Mouse (Mus musculus) spleen, postnatal 4 days (tissue): ENCODE results near the gene Gtf2e1.

Experiments used
- DNase-seq, 2 experiments: peaks; one replicate each; pipeline ENCODE4 v3.0.0; 2022; ENCODE audit warnings: low spot score in 2 of 2

Gene Gtf2e1

GRCm38 (mm10) chr16:37546312-37546711 is 6.7 kb upstream of the Gtf2e1 start:
- no peak for DNase-seq

- no peak for DNase-seq
Observed at GRCm38 (mm10) chr16:37540776-37541175, 1.2 kb upstream of the Gtf2e1 start.

- no peak for DNase-seq
Observed at GRCm38 (mm10) chr16:37539240-37539610, 364 bp downstream of the Gtf2e1 start.

- no peak for DNase-seq
Observed at GRCm38 (mm10) chr16:37533369-37534068, 6.1 kb downstream of the Gtf2e1 start.

GRCm38 (mm10) chr16:37532046-37532445 is 7.5 kb downstream of the Gtf2e1 start:
- no peak for DNase-seq

GRCm38 (mm10) chr16:37530170-37530569 is 9.4 kb downstream of the Gtf2e1 start:
- no peak for DNase-seq

- no peak for DNase-seq
Observed at GRCm38 (mm10) chr16:37526688-37527223, 12.8 kb downstream of the Gtf2e1 start.

GRCm38 (mm10) chr16:37525121-37525520 is 14.5 kb downstream of the Gtf2e1 start:
- no peak for DNase-seq

- DNase-seq: no peak
Observed at GRCm38 (mm10) chr16:37522100-37522697, 17.4 kb downstream of the Gtf2e1 start.

GRCm38 (mm10) chr16:37520190-37521040 is 19.2 kb downstream of the Gtf2e1 start:
- no peak for DNase-seq

- no peak for DNase-seq
Observed at GRCm38 (mm10) chr16:37519721-37520120, 19.9 kb downstream of the Gtf2e1 start.

- DNase-seq: no peak
Observed at GRCm38 (mm10) chr16:37518662-37519061, 20.9 kb downstream of the Gtf2e1 start.

- DNase-seq: no peak
Observed at GRCm38 (mm10) chr16:37517596-37518211, 21.9 kb downstream of the Gtf2e1 start.

- no peak for DNase-seq
Observed at GRCm38 (mm10) chr16:37516376-37516993, 23.1 kb downstream of the Gtf2e1 start.

GRCm38 (mm10) chr16:37514644-37515043 is 24.9 kb downstream of the Gtf2e1 start:
- DNase-seq: no peak

- no peak for DNase-seq
Observed at GRCm38 (mm10) chr16:37511489-37511888, 28.1 kb downstream of the Gtf2e1 start.

- no peak for DNase-seq
Observed at GRCm38 (mm10) chr16:37506751-37507150, 32.8 kb downstream of the Gtf2e1 start.

- no peak for DNase-seq
Observed at GRCm38 (mm10) chr16:37504517-37504916, 35.1 kb downstream of the Gtf2e1 start.

GRCm38 (mm10) chr16:37498581-37498980 is 41.0 kb downstream of the Gtf2e1 start:
- DNase-seq: no peak

GRCm38 (mm10) chr16:37495017-37495416 is 44.6 kb downstream of the Gtf2e1 start:
- no peak for DNase-seq

- DNase-seq: no peak
Observed at GRCm38 (mm10) chr16:37486826-37487612, 52.6 kb downstream of the Gtf2e1 start.
